Mouse (Mus musculus) liver, adult 2 months (tissue): ENCODE measurements around the gene Slc37a4.

Experiments used
- CTCF ChIP-seq: fragments of 200-500 bp; IDR thresholded peaks from 2 replicates; pipeline ENCODE4 v1.5.1; 2011; ENCODE audit warnings: low read depth, low read length, control low read depth
- POLR2A ChIP-seq: fragments of 200-500 bp; IDR thresholded peaks from 2 replicates; pipeline ENCODE4 v1.6.1; 2011; ENCODE audit warnings: low read length, control low read depth; ENCODE audit not compliant: insufficient read depth; ENCODE audit errors: extremely low read depth

- TF ChIP-seq CTCF: no peak
- no peak for TF ChIP-seq POLR2A
Measured at GRCm38 (mm10) chr9:44373386-44373785, 23.3 kb upstream of the Slc37a4 start.
